Mouse (Mus musculus) CH12.LX (cell line): ENCODE results near the gene Ttf2. TPM values are rescaled to one million over a fixed set of nuclear protein-coding genes. Genes with fewer than 3 reads are reported as not detected.
A peak's percentile ranks its signal among the peaks of the same experiment; 100 is the strongest.

Experiments used
- DNase-seq: peaks from one replicate; pipeline ENCODE4 v3.0.0-alpha.2; 2013; ENCODE audit errors: extremely low read depth
- H3K27ac ChIP-seq: 2 replicates; pipeline ENCODE4 v1.5.1; 2012; ENCODE audit warnings: low read depth, mild to moderate bottlenecking, control low read depth, moderate library complexity; ENCODE audit not compliant: insufficient read depth
- H3K27me3 ChIP-seq: replicated peaks from 2 replicates; pipeline ENCODE3; 2012; ENCODE audit warnings: inconsistent platforms
- H3K36me3 ChIP-seq, 2 experiments: replicated peaks in 1 of 2; 2 replicates each; pipeline versions ENCODE3 to v1.6.1; 2012; ENCODE audit warnings: inconsistent platforms in 1 of 2, low read length in 1 of 2, mild to moderate bottlenecking in 1 of 2, mixed read lengths in 1 of 2, moderate library complexity in 1 of 2; ENCODE audit not compliant: control insufficient read depth in 1 of 2, insufficient read depth in 1 of 2
- H3K4me1 ChIP-seq, 2 experiments: 2 replicates each; pipeline ENCODE4 v1.6.1; 2012; ENCODE audit warnings: inconsistent platforms in 1 of 2, moderate library complexity in 1 of 2; ENCODE audit not compliant: insufficient read depth in 2 of 2, control insufficient read depth in 1 of 2
- H3K4me2 ChIP-seq: 2 replicates; pipeline ENCODE4 v1.6.1; 2012; ENCODE audit warnings: low read depth, mild to moderate bottlenecking, control low read depth; ENCODE audit not compliant: poor library complexity, insufficient read depth, severe bottlenecking
- H3K4me3 ChIP-seq, 3 experiments: fragments of 150-350 bp in 1 of 3; sonication (generic) in 1 of 3; replicated peaks in 1 of 3; 2 replicates each; pipeline versions ENCODE3 to v1.5.1; 2011 to 2012; ENCODE audit warnings: low read depth in 2 of 3, low read length in 2 of 3, mild to moderate bottlenecking in 2 of 3, moderate library complexity in 2 of 3, control low read depth in 1 of 3, improper control_type of control experiment in 1 of 3, inconsistent platforms in 1 of 3, mixed read lengths in 1 of 3; ENCODE audit not compliant: poor library complexity in 1 of 3
- H3K79me2 ChIP-seq: replicated peaks from 2 replicates; pipeline ENCODE4 v1.6.1; 2012; ENCODE audit warnings: mild to moderate bottlenecking, moderate library complexity; ENCODE audit not compliant: control insufficient read depth, poor library complexity, insufficient read depth, severe bottlenecking; ENCODE audit errors: extremely low read depth
- H3K9ac ChIP-seq: 2 replicates; pipeline ENCODE4 v1.6.1; 2012; ENCODE audit warnings: low read depth, mild to moderate bottlenecking, control low read depth, moderate library complexity; ENCODE audit not compliant: insufficient read depth
- H3K9me3 ChIP-seq: replicated peaks from 2 replicates; pipeline ENCODE3; 2012; ENCODE audit warnings: low read length, inconsistent platforms, mixed read lengths
- CHD2 ChIP-seq: IDR thresholded peaks from 2 replicates; pipeline ENCODE4 v1.6.1; 2011; ENCODE audit warnings: low read length, improper control_type of control experiment
- E2F4 ChIP-seq: IDR thresholded peaks from 2 replicates; pipeline ENCODE4 v1.6.1; 2011; ENCODE audit warnings: low read depth, low read length, improper control_type of control experiment; ENCODE audit not compliant: insufficient replicate concordance
- ELF1 ChIP-seq: IDR thresholded peaks from 2 replicates; pipeline ENCODE4 v1.6.1; 2014; ENCODE audit warnings: low read depth, mild to moderate bottlenecking, inconsistent platforms, low read length, improper control_type of control experiment
- EP300 ChIP-seq: IDR thresholded peaks from 2 replicates; pipeline ENCODE4 v1.6.1; 2011; ENCODE audit warnings: low read length, improper control_type of control experiment
- ETS1 ChIP-seq: conservative IDR thresholded peaks from 2 replicates; pipeline ENCODE4 v1.6.1; 2012; ENCODE audit warnings: low read depth, mild to moderate bottlenecking, inconsistent platforms, low read length, improper control_type of control experiment, moderate library complexity
- GABPA ChIP-seq: IDR thresholded peaks from 2 replicates; pipeline ENCODE4 v1.6.1; 2012; ENCODE audit warnings: low read depth, low read length, improper control_type of control experiment, inconsistent platforms; ENCODE audit not compliant: insufficient replicate concordance
- HCFC1 ChIP-seq: IDR thresholded peaks from 2 replicates; pipeline ENCODE4 v1.6.1; 2012; ENCODE audit warnings: low read depth, mild to moderate bottlenecking, inconsistent platforms, low read length, improper control_type of control experiment
- IRF4 ChIP-seq: IDR thresholded peaks from 2 replicates; pipeline ENCODE4 v1.6.1; 2014; ENCODE audit warnings: low read depth, mild to moderate bottlenecking, inconsistent platforms, low read length, improper control_type of control experiment
- JUN ChIP-seq: IDR thresholded peaks from 2 replicates; pipeline ENCODE4 v1.6.1; 2011; ENCODE audit warnings: low read depth, mild to moderate bottlenecking, low read length, improper control_type of control experiment, moderate library complexity; ENCODE audit not compliant: insufficient read depth
- JUND ChIP-seq: conservative IDR thresholded peaks from 2 replicates; pipeline ENCODE4 v1.6.1; 2011; ENCODE audit warnings: low read depth, low read length, improper control_type of control experiment
- MAFK ChIP-seq: IDR thresholded peaks from 2 replicates; pipeline ENCODE4 v1.6.1; 2011; ENCODE audit warnings: low read length, improper control_type of control experiment; ENCODE audit not compliant: insufficient replicate concordance
- MAZ ChIP-seq: IDR thresholded peaks from 2 replicates; pipeline ENCODE4 v1.6.1; 2012; ENCODE audit warnings: low read depth, mild to moderate bottlenecking, inconsistent platforms, low read length, improper control_type of control experiment, moderate library complexity
- MYC ChIP-seq: IDR thresholded peaks from 2 replicates; pipeline ENCODE4 v1.6.1; 2011; ENCODE audit warnings: low read depth, mild to moderate bottlenecking, improper control_type of control experiment, low read length
- NELFE ChIP-seq: IDR thresholded peaks from 2 replicates; pipeline ENCODE4 v1.6.1; 2011; ENCODE audit warnings: low read depth, low read length, improper control_type of control experiment
- NRF1 ChIP-seq: IDR thresholded peaks from 2 replicates; pipeline ENCODE4 v1.6.1; 2014; ENCODE audit warnings: low read depth, mild to moderate bottlenecking, inconsistent platforms, low read length, improper control_type of control experiment, moderate library complexity
- POLR2A ChIP-seq: IDR thresholded peaks from 2 replicates; pipeline ENCODE4 v1.6.1; 2011; ENCODE audit warnings: low read depth, mild to moderate bottlenecking, improper control_type of control experiment, low read length
- POLR2AphosphoS2 ChIP-seq: IDR thresholded peaks from 2 replicates; pipeline ENCODE4 v1.6.1; 2011; ENCODE audit warnings: low read depth, low read length, improper control_type of control experiment
- RCOR1 ChIP-seq: conservative IDR thresholded peaks from 2 replicates; pipeline ENCODE4 v1.6.1; 2012; ENCODE audit warnings: low read depth, mild to moderate bottlenecking, inconsistent platforms, low read length, improper control_type of control experiment
- SIN3A ChIP-seq: IDR thresholded peaks from 2 replicates; pipeline ENCODE4 v1.6.1; 2012; ENCODE audit warnings: low read length, improper control_type of control experiment, inconsistent platforms
- SMC3 ChIP-seq: IDR thresholded peaks from 2 replicates; pipeline ENCODE4 v1.6.1; 2011; ENCODE audit warnings: low read depth, low read length, improper control_type of control experiment
- TCF12 ChIP-seq: IDR thresholded peaks from 2 replicates; pipeline ENCODE4 v1.6.1; 2014; ENCODE audit warnings: low read depth, mild to moderate bottlenecking, inconsistent platforms, low read length, improper control_type of control experiment
- UBTF ChIP-seq: IDR thresholded peaks from 2 replicates; pipeline ENCODE4 v1.6.1; 2012; ENCODE audit warnings: low read depth, mild to moderate bottlenecking, inconsistent platforms, low read length, improper control_type of control experiment, moderate library complexity
- USF2 ChIP-seq: conservative IDR thresholded peaks from 2 replicates; pipeline ENCODE4 v1.6.1; 2011; ENCODE audit warnings: low read depth, low read length, improper control_type of control experiment
- ZKSCAN1 ChIP-seq: IDR thresholded peaks from 2 replicates; pipeline ENCODE4 v1.6.1; 2012; ENCODE audit warnings: low read depth, inconsistent platforms, low read length, improper control_type of control experiment, borderline replicate concordance
- ZMIZ1 ChIP-seq: IDR thresholded peaks from 2 replicates; pipeline ENCODE4 v1.6.1; 2012; ENCODE audit warnings: low read depth, mild to moderate bottlenecking, inconsistent platforms, low read length, improper control_type of control experiment
- ZNF384 ChIP-seq: IDR thresholded peaks from 2 replicates; pipeline ENCODE4 v1.6.1; 2012; ENCODE audit warnings: low read depth, low read length, improper control_type of control experiment, inconsistent platforms
- dilution Hi-C: fragments of 300-500 bp; cut with MboI; formaldehyde crosslinking; loops from 2 replicates; pipeline ENCODE4 v1.14.3; 2020; ENCODE audit warnings: low sequenced_read_pairs; ENCODE audit not compliant: extremely low pct_unique_long_range_greater_than_20kb, extremely low pct_ligation_motif_present
- in situ Hi-C: fragments of 300-500 bp; cut with MboI; formaldehyde crosslinking; loops from 3 replicates; pipeline ENCODE4 v1.14.3; 2019; ENCODE audit warnings: low sequenced_read_pairs, low pct_ligation_motif_present, low pct_unique_long_range_greater_than_20kb, mixed read lengths
- polyA plus RNA-seq: library from polyadenylated mRNA; unstranded; fragments of >175 nt; gene quantifications from 2 replicates; pipeline ENCODE4 v1.2.1, GENCODE M21; 2012; ENCODE audit warnings: low read depth; ENCODE audit not compliant: insufficient read length
- total RNA-seq, 2 experiments: library from RNA; depleted of rRNA; stranded (reverse); fragments of 300-350 nt in 1 of 2; fragments of >200 nt in 1 of 2; gene quantifications; 2 replicates each; pipeline ENCODE4 v1.2.3; 2012 to 2014

The Ttf2 gene
- total and polyA plus RNA-seq, 3 experiments = 27.2 to 34.0 (median 29.7) TPM

DNA sequence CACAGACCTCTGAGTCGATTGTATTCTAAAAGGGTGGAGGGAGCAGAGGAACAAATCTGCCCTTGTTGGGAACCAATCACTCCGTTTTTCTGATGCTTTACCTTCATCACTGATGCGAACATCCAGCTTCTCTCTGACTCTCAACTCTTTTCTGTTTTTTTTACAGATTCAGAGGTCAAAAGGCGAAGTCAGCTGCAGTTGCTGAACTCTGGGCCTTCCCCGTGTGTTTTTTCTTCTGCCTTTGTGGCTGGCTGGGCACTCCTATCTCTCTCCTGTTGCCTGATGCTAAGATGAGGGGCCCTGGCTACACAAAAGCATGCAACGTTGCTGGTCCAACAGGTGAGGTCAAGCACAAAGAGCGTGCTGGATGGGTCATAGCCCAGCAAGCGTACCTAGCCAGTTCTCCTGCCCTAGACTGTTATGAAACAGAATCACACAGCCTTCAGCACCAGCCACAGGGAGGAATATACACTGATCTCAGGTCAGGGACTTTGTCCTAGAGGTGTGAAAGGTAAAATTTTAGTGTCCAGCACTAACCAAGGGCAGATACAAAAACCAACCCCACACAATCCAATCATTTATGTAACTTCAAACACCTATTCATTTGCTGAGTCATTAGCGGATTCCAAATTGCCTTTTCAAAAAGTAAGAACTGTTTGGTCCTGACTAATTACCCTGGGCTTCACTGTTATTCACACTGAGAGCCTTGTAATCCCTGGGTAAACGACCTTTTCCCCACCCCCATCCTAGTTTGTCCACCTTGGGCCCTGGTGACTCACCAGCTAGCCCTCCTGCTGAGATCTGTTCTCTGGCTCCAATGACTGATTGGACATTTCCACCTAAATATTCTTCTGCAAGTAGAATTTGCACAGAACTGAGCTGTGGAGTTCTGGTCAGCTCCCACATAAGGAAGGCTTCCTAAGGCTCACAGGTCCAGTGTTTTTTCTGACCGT is 76.8 kb downstream of the Ttf2 start:
- H3K36me3 ChIP-seq = no peaks in the 10 kb centered on the region
- no peak overlapping the region for H3K27ac ChIP-seq
- dilution Hi-C loops = no loop called here
- H3K27me3 ChIP-seq = no peaks in the 10 kb centered on the region
- H3K9me3 ChIP-seq = no peaks in the 10 kb centered on the region
- H3K4me2 ChIP-seq = no peak overlapping the region
- no peak for DNase-seq
- H3K9ac ChIP-seq = no peak overlapping the region
- TF ChIP-seq JUND = no peak
- 0 out of 2 replicates have a peak, but pooled peaks have one; percentile 7 for TF ChIP-seq MAFK
- TF ChIP-seq NELFE = no peak
- no peak for TF ChIP-seq ZKSCAN1
- TF ChIP-seq UBTF = no peak
- no peak for TF ChIP-seq MAZ
- peak; percentile 84 for TF ChIP-seq ZNF384
- peak; percentile 63; the same call in 1 of the 2 replicates for TF ChIP-seq TCF12
- no peak for TF ChIP-seq HCFC1
- no peak for TF ChIP-seq EP300
- TF ChIP-seq POLR2A = no peak
- TF ChIP-seq GABPA = no peak
- no peak; the same call in 1 of the 2 replicates for TF ChIP-seq IRF4
- no peak for TF ChIP-seq JUN
- peak; percentile 38; the same call in 1 of the 2 replicates for TF ChIP-seq CHD2
- TF ChIP-seq, all 38 proteins: peak for 4
- in situ Hi-C loops = no loop called here
- Histone ChIP-seq H3K4me1 (peaks cover 10 to 25% of the 10 kb centered on the region in 2 experiments), H3K4me3 (no peak overlapping the region), H3K79me2 (no peaks in the 10 kb centered on the region)

DNA sequence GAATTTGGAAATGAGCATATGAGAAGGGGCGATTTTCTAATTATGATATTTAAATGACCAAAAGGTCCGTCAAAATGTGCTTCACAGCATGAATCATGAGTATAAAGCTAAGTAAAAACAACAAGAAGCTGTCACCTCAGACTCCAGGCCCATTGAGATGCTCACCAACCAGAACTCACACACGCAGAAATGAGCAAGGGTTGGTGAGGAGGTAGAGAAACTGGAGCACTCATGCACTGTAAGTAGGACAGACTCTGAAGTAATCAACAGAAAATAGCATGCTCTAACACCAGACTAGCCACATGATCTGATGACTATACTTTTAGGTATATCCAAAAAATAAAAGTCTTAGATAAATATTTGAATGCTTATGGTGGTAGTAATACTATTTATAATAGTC is 79.1 kb downstream of the Ttf2 start:
- Histone ChIP-seq H3K79me2 (no peaks in the 10 kb centered on the region), H3K4me1 (peaks cover 10 to 25% of the 10 kb centered on the region in 2 experiments), H3K9ac (no peak overlapping the region), H3K9me3 (peaks cover 7% of the 10 kb centered on the region), H3K4me2 (no peak overlapping the region), H3K27me3 (no peaks in the 10 kb centered on the region), H3K4me3 (no peak overlapping the region), H3K27ac (no peak overlapping the region), H3K36me3 (no peaks in the 10 kb centered on the region)
- TF ChIP-seq MAZ (no peak), UBTF (no peak), EP300 (no peak), POLR2AphosphoS2 (no peak), ETS1 (no peak), SMC3 (no peak), ZNF384 (no peak), E2F4 (no peak), ZMIZ1 (no peak), MYC (no peak), GABPA (no peak), SIN3A (no peak), ELF1 (no peak), HCFC1 (no peak), USF2 (no peak), RCOR1 (no peak), NRF1 (no peak), NELFE (no peak)
- in situ Hi-C loops = no loop called here
- DNase-seq = no peak
- dilution Hi-C loops = no loop called here
